Mouse (Mus musculus) testis, postnatal 14 days (tissue): ENCODE results near the gene Ofcc1.

Experiments used
- DNase-seq: peaks from one replicate; pipeline ENCODE4 v3.0.0; 2021; ENCODE audit warnings: low spot score

The Ofcc1 gene

GRCm38 (mm10) chr13:40361288-40361687 lies at the start of gene Ofcc1:
Gene Ofcc1, minus strand, starts transcription at chr13:40361450.
- DNase-seq = no peak

GRCm38 (mm10) chr13:40390120-40390519 lies 28.9 kb upstream of the Ofcc1 start:
- DNase-seq = no peak

DNA sequence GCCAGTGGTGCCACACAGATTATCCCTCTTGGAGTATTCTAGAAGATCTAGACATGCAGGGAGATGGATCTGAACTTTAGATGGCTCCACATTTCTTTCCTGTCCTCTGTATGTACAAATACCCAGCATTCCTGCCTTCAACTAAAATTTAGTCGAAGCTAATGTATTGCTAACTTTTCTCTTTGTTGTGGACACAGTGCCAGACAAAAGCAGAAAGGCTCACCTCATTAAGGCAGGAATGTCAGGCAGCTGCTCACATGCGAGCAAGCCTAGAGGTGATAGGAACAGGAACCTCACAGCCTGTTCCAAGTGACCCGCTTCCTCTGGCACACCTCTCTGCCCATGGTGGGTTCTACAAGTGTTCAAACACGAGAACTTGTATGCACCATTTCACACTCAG lies 26.2 kb upstream of the Ofcc1 start:
- DNase-seq = no peak

DNA sequence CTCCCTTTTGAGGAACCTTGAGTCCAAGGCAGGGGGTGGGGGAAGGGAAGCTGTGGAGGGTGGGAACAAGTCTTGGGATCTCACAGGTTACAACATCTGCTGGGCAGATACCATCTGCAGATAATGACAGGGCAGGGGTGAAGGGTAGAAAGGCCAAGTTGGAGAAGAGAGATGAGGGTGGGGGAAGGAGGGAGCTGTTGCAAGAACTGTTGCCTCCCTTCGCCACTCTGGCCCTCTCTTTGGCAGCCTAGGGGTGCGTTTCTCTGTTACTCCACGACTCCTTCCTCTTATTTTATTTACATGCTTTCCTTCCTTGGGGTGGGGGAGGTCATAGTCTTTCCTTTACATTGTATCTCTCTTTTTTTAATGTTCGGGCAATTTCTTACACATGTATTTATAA lies 23.7 kb upstream of the Ofcc1 start:
- no peak for DNase-seq

- DNase-seq = no peak
Observed at GRCm38 (mm10) chr13:40376773-40377172, 15.5 kb upstream of the Ofcc1 start.

GRCm38 (mm10) chr13:40366762-40367161 lies 5.5 kb upstream of the Ofcc1 start:
- no peak for DNase-seq

DNA sequence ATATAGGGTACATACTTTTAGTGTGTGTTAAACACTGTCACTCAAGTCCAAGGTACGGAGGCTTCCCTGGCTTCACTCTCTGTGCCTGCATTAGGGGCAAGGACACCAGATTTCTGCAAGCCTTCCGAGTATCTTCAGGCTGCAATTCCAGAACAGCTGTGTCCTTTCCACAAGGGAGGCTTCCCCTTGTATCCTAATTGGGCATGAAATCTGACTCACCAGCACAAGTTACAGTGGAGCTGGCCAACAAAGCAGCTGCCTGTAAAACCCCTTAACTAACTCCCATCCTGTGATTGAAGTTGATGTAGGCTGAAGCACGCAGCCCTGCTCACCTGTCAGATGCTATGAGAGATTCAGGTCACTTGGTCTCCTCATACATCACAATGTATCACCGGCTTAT lies 3.6 kb upstream of the Ofcc1 start:
- no peak for DNase-seq

GRCm38 (mm10) chr13:40360692-40361091 lies 558 bp downstream of the Ofcc1 start:
- DNase-seq = no peak

DNA sequence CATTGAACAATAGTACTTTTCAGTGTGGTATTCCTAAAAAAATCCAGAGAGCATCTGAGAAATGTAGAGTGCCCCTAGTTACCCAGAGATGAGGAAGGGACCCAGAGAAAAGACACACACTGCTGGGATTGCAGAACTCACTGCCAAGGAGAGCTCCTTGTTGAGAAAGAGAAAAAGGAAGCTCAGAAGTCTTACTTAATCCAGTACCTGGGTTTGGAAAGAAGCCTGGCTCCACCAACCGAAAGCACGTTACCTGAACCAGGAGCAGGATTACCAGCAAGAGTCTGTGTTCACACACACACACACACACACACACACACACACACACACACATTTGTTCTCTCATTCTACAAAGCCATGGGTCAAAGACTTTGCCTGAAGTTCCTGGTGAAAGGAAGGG lies 14.2 kb downstream of the Ofcc1 start:
- DNase-seq = no peak

- no peak for DNase-seq
Observed at GRCm38 (mm10) chr13:40323301-40323700, 37.9 kb downstream of the Ofcc1 start.

- DNase-seq = no peak
Observed at GRCm38 (mm10) chr13:40320814-40321525, 40.3 kb downstream of the Ofcc1 start.

- DNase-seq = no peak
Observed at GRCm38 (mm10) chr13:40317731-40318130, 43.5 kb downstream of the Ofcc1 start.

DNA sequence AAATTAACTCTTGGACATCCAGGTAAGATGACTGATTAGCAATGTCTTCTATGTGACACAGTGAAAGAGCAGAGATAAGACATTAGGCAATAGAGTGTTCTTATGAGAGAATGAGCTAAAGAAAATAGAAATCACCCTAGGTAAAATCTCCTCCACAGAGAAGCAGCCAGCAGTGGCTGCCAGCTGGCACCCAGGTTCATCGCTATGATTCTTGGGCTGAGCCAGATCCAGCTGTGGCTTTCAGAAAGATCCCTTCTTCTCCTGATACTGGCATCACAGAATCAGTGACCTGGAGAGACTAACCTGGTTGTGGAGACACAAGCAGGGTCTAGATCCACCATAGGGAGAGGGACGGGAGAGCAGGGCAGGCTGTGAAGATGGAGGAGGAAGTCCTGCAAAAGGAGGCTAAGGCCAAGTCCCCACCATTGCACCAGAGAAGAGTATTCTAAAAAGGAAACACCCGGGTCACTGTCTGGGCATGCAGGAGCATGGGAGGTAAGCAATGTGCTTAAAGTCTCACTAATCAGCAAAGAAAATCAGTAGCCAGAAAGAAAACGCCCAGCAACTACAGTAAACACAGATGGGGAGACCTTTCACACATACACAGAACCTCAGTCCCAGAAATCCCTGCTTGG lies 46.0 kb downstream of the Ofcc1 start:
- no peak for DNase-seq

- DNase-seq = no peak
Observed at GRCm38 (mm10) chr13:40292891-40293290, 68.4 kb downstream of the Ofcc1 start.

- DNase-seq = no peak
Observed at GRCm38 (mm10) chr13:40290846-40291245, 70.4 kb downstream of the Ofcc1 start.

GRCm38 (mm10) chr13:40288650-40289049 lies 72.6 kb downstream of the Ofcc1 start:
- DNase-seq = no peak

DNA sequence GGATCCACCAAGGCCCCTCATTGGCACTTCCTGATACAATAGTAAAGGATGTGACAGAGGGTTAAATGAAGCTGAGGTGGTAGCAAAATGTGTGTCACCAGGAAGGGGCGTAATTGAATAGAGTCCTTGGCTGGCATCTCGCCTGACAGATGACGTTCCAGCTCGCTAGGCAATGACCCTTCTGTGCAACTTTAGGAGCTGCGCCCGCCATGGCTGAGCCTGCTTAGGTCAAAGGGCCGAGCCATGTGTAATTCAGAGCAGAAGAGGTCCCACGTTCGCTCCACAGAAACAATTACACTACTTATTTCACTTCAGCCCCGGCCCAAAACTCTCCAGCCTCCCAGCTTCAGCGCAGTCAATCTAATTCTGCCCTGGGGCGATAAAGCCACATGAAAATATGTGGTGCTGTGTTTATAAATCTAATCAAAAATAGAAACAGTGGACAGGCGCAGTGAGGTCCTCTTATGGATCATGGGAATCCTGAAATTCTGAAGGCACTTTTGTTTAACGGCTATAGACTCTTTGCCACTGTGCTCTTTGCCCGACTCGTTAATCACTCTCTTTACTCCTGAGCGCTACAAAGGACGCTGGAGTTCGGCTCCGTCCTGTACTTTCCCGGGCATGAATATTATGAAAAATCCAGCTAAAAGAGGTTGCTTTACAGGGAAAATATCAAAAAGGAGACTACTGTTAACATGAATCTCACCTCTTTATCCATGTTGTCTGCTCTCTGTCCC lies 73.8 kb downstream of the Ofcc1 start:
- DNase-seq = no peak

GRCm38 (mm10) chr13:40285234-40285791 lies 75.9 kb downstream of the Ofcc1 start:
- DNase-seq = no peak

- no peak for DNase-seq
Observed at GRCm38 (mm10) chr13:40280616-40281015, 80.6 kb downstream of the Ofcc1 start.

- DNase-seq = no peak
Observed at GRCm38 (mm10) chr13:40267546-40267945, 93.7 kb downstream of the Ofcc1 start.

DNA sequence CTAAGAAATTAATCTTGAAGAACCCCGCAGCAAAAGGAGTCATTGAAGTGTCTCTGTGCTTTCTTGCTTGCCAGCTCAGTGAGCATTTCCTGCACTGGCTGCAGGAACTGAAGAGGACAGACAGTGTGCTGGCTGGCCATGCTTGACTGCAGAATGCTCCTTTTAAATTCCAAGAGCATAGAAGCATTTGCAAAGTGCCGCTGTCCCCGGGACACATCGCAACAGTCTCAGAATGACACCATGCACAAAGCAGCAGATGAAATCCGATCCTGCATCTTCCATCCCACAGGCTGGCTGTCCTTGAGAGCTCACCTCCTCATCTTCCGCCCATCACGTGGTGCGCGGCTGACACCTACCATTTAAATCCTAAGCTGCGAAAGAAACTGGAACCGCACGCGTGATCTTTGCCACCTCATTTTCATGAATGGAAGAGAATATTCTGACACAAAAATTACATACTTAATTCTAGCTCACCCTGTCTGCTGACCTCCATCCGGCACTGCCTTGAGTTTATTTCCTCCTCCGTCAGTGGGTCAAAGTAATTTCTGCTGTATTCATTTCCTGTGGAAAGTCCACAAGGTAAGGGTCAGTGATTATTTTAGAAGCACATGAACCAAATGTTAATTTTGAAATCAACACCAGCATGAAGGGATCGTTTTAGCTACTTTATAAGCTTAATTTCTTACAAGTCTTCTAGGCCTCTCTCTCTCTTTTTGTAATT lies 98.0 kb downstream of the Ofcc1 start:
- DNase-seq = no peak

GRCm38 (mm10) chr13:40258757-40259156 lies 102.5 kb downstream of the Ofcc1 start:
- DNase-seq = no peak
